Mouse (Mus musculus) stomach, postnatal 0 days (tissue): ENCODE measurements around the gene Nomo1. TPM values are rescaled to one million over a fixed set of nuclear protein-coding genes. Genes with fewer than 3 reads are reported as not detected.

Experiments
- ATAC-seq: fragments of 200-750 bp; cut with Nextera tagmentation; 2 replicates; pipeline ENCODE4 v1.8.0; 2017; ENCODE audit not compliant: low FRiP score, low TSS enrichment
- DNase-seq: peaks from one replicate; pipeline ENCODE4 v3.0.0-alpha.2; 2016; ENCODE audit warnings: low spot score
- H3K27ac ChIP-seq: fragments of 300-500 bp; sonication (generic); replicated peaks from 2 replicates; pipeline ENCODE4 v1.5.1; 2014; ENCODE audit warnings: mild to moderate bottlenecking, control low read depth
- H3K27me3 ChIP-seq: fragments of 300-500 bp; sonication (generic); 2 replicates; pipeline ENCODE4 v1.6.1; 2014; ENCODE audit warnings: low read length; ENCODE audit not compliant: control insufficient read depth, insufficient read depth
- H3K36me3 ChIP-seq: fragments of 300-500 bp; sonication (generic); 2 replicates; pipeline ENCODE4 v1.6.1; 2014; ENCODE audit warnings: low read length, mixed read lengths; ENCODE audit not compliant: control insufficient read depth, insufficient read depth
- H3K4me1 ChIP-seq: fragments of 300-500 bp; sonication (generic); replicated peaks from 2 replicates; pipeline ENCODE4 v1.6.1; 2014; ENCODE audit warnings: antibody characterized with exemption; ENCODE audit not compliant: control insufficient read depth, insufficient read depth
- H3K4me2 ChIP-seq: fragments of 300-500 bp; sonication (generic); replicated peaks from 2 replicates; pipeline ENCODE4 v1.6.1; 2014; ENCODE audit warnings: low read depth, mild to moderate bottlenecking, control low read depth, moderate library complexity
- H3K4me3 ChIP-seq: fragments of 300-500 bp; sonication (generic); 2 replicates; pipeline ENCODE4 v1.5.1; 2014; ENCODE audit warnings: low read depth, low read length, control low read depth
- H3K9ac ChIP-seq: fragments of 300-500 bp; sonication (generic); 2 replicates; pipeline ENCODE4 v1.6.1; 2014; ENCODE audit warnings: mild to moderate bottlenecking, low read length, control low read depth, mixed read lengths
- H3K9me3 ChIP-seq: fragments of 300-500 bp; sonication (generic); 2 replicates; pipeline ENCODE4 v1.6.1; 2016; ENCODE audit warnings: low read length; ENCODE audit not compliant: control insufficient read depth
- CTCF ChIP-seq: IDR thresholded peaks from 2 replicates; pipeline ENCODE4 v1.5.1; 2016; ENCODE audit warnings: antibody characterized with exemption, low read depth, mild to moderate bottlenecking, moderate library complexity
- EP300 ChIP-seq: optimal IDR thresholded peaks from 2 replicates; pipeline ENCODE3; 2016; ENCODE audit warnings: antibody characterized with exemption
- WGBS: fragments of 180-500 bp; shearing (Covaris S2); extraction: QIAGEN DNeasy Blood & Tissue Kit; methylation state at CpG from one replicate; pipeline ENCODE4 v1.1.7; 2014; 5-methylcytosine and 5-hydroxymethylcytosine counted together
- polyA plus RNA-seq: library from polyadenylated mRNA; unstranded; fragments of >200 nt; fragmentation: Nextera tagmentation; extraction: Ambion mirVana; gene quantifications from 2 replicates; pipeline ENCODE4 v1.2.1, GENCODE M21; 2015

The Nomo1 gene
- polyA plus RNA-seq, 1 experiment from 2014 or later: 20.3 TPM

- 89% methylated on average over 19 of the region's 19 CpGs for WGBS
- H3K4me1 ChIP-seq: no peaks in the 10 kb centered on the region
- no peaks in the 10 kb centered on the region for H3K27me3 ChIP-seq
- H3K4me3 ChIP-seq: no peak overlapping the region
- no peak overlapping the region for H3K27ac ChIP-seq
- DNase-seq: no peak
- no peak for ATAC-seq
- H3K4me2 ChIP-seq: no peak overlapping the region
- no peak for TF ChIP-seq CTCF
- no peak for TF ChIP-seq EP300
- H3K9ac ChIP-seq: no peak overlapping the region
- no peaks in the 10 kb centered on the region for H3K9me3 ChIP-seq
- H3K36me3 ChIP-seq: no peaks in the 10 kb centered on the region
These were observed 65.4 kb downstream of the Nomo1 start for GRCm38 (mm10) chr7:46098919-46099286.

GRCm38 (mm10) chr7:46099682-46100081 is 66.2 kb downstream of the Nomo1 start:
- TF ChIP-seq CTCF (no peak), EP300 (no peak)
- Histone ChIP-seq H3K27me3 (no peaks in the 10 kb centered on the region), H3K4me1 (no peaks in the 10 kb centered on the region), H3K9me3 (no peaks in the 10 kb centered on the region), H3K27ac (no peak overlapping the region), H3K36me3 (no peaks in the 10 kb centered on the region), H3K4me2 (peak overlapping the region; percentile 75; the same call in 1 of the 2 replicates), H3K9ac (no peak overlapping the region), H3K4me3 (no peak overlapping the region; the same call in 1 of the 2 replicates)
- WGBS: 81% methylated on average over 13 of the region's 13 CpGs
- ATAC-seq (no peak), DNase-seq (no peak)

- TF ChIP-seq CTCF (peak; percentile 84), EP300 (no peak)
- Histone ChIP-seq H3K4me3 (peak within 1 kb of the TSS; percentile 46), H3K4me1 (no peaks in the 10 kb centered on the region), H3K27ac (no peak within 1 kb of the TSS), H3K9ac (peak within 1 kb of the TSS; percentile 57), H3K36me3 (no peaks in the 10 kb centered on the region), H3K9me3 (no peaks in the 10 kb centered on the region), H3K4me2 (peak within 1 kb of the TSS; percentile 75), H3K27me3 (no peaks in the 10 kb centered on the region)
- DNase-seq (peak; percentile 91), ATAC-seq (peak; percentile 78)
- WGBS: under 1% methylated on average over 31 of the region's 34 CpGs
These were observed 67.1 kb downstream of the Nomo1 start, which contains the start of gene Kcnj11 for GRCm38 (mm10) chr7:46100563-46100962. Gene Kcnj11, minus strand, starts transcription at chr7:46100764.

- Histone ChIP-seq H3K36me3 (no peaks in the 10 kb centered on the region), H3K4me1 (no peaks in the 10 kb centered on the region), H3K4me3 (no peak overlapping the region), H3K9ac (no peak overlapping the region), H3K4me2 (no peak overlapping the region), H3K27me3 (no peaks in the 10 kb centered on the region), H3K9me3 (no peaks in the 10 kb centered on the region), H3K27ac (no peak overlapping the region)
- 80% methylated on average over 8 of the region's 8 CpGs for WGBS
- no peak for DNase-seq
- TF ChIP-seq EP300 (no peak), CTCF (no peak)
- no peak for ATAC-seq
These were observed 69.6 kb downstream of the Nomo1 start for GRCm38 (mm10) chr7:46103075-46103591.

GRCm38 (mm10) chr7:46103771-46104170 is 70.3 kb downstream of the Nomo1 start:
- no peak for ATAC-seq
- no peak overlapping the region for H3K4me3 ChIP-seq
- TF ChIP-seq CTCF (no peak), EP300 (no peak)
- DNase-seq: no peak
- H3K36me3 ChIP-seq: no peaks in the 10 kb centered on the region
- H3K9ac ChIP-seq: no peak overlapping the region
- H3K4me1 ChIP-seq: no peaks in the 10 kb centered on the region
- H3K4me2 ChIP-seq: no peak overlapping the region
- H3K9me3 ChIP-seq: no peaks in the 10 kb centered on the region
- H3K27ac ChIP-seq: no peak overlapping the region
- H3K27me3 ChIP-seq: no peaks in the 10 kb centered on the region
- WGBS: 79% methylated on average over 8 of the region's 8 CpGs

DNA sequence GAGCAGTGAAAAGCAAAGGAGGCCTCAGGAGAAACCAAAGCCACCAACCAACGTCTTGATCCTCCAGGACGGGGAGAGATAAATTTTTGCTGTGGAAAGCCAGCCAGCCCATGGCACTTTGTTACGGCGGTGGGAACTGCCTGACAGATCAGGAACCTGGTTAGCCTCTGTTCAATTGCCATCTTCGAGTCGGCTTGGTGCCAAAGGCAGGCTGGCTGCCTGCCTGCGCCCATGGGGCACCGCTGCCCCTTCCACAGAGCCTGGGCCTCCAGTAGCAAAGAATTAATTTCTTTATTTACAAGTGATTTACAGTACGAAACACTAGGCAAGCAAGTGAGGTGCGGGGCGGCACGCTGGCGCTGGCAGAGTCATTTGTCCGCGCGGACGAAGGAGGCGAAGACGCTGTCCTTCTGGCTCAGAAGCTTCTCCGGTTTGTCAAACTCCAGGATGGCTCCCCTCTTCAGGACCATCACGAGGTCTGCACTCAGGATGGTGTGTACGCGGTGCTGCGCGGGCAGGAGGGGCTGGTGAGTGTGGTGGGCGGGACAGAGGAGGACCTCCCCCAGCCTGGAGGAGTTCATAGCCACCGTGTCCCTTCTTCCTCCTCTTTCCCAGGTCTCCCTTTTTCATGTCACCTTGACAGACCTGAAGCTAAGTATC is 70.9 kb downstream of the Nomo1 start:
- DNase-seq: no peak
- Histone ChIP-seq H3K9ac (no peak overlapping the region), H3K4me1 (no peaks in the 10 kb centered on the region), H3K27me3 (no peaks in the 10 kb centered on the region), H3K4me2 (no peak overlapping the region), H3K4me3 (no peak overlapping the region), H3K36me3 (no peaks in the 10 kb centered on the region), H3K27ac (no peak overlapping the region), H3K9me3 (no peaks in the 10 kb centered on the region)
- ATAC-seq: no peak
- TF ChIP-seq EP300: no peak
- TF ChIP-seq CTCF: no peak
- 73% methylated on average over 27 of the region's 27 CpGs for WGBS
